Mouse (Mus musculus) testis, adult 2 months (tissue): ENCODE measurements around the gene Wdr34. TPM values are rescaled to one million over a fixed set of nuclear protein-coding genes. Genes with fewer than 3 reads are reported as not detected.

ENCODE experiments used
- H3K27ac ChIP-seq: fragments of 200-500 bp; 2 replicates; pipeline ENCODE4 v1.5.1; 2012; ENCODE audit warnings: low read depth, low read length; ENCODE audit not compliant: control insufficient read depth, insufficient read depth
- H3K27me3 ChIP-seq: fragments of 200-500 bp; 2 replicates; pipeline ENCODE4 v1.6.1; 2012; ENCODE audit warnings: mild to moderate bottlenecking, low read length, moderate library complexity; ENCODE audit not compliant: control insufficient read depth, insufficient read depth
- H3K36me3 ChIP-seq: fragments of 200-500 bp; 2 replicates; pipeline ENCODE4 v1.6.1; 2012; ENCODE audit warnings: mild to moderate bottlenecking, low read length; ENCODE audit not compliant: control insufficient read depth, insufficient read depth
- H3K4me1 ChIP-seq: fragments of 200-500 bp; 2 replicates; pipeline ENCODE4 v1.6.1; 2012; ENCODE audit warnings: low read length; ENCODE audit not compliant: control insufficient read depth, insufficient read depth
- H3K4me3 ChIP-seq: fragments of 200-500 bp; 2 replicates; pipeline ENCODE4 v1.5.1; 2012; ENCODE audit warnings: low read depth, mild to moderate bottlenecking, low read length, moderate library complexity, mixed read lengths; ENCODE audit not compliant: control insufficient read depth
- CTCF ChIP-seq: fragments of 200-500 bp; IDR thresholded peaks from 2 replicates; pipeline ENCODE4 v1.5.1; 2012; ENCODE audit warnings: low read depth, mild to moderate bottlenecking, inconsistent platforms, low read length, moderate library complexity; ENCODE audit not compliant: control insufficient read depth, insufficient read depth, insufficient replicate concordance
- POLR2A ChIP-seq: fragments of 200-500 bp; IDR thresholded peaks from 2 replicates; pipeline ENCODE4 v1.6.1; 2012; ENCODE audit warnings: low read depth, mild to moderate bottlenecking, inconsistent platforms, low read length, moderate library complexity; ENCODE audit not compliant: control insufficient read depth
- polyA plus RNA-seq: library from polyadenylated mRNA; depleted of rRNA; stranded (reverse); fragments of >200 nt; gene quantifications from 2 replicates; pipeline ENCODE4 v1.2.3, GENCODE M21; 2012; rRNA removed

The Wdr34 gene
- polyA plus RNA-seq = 77.0 and 84.3 TPM in 2 replicates

DNA sequence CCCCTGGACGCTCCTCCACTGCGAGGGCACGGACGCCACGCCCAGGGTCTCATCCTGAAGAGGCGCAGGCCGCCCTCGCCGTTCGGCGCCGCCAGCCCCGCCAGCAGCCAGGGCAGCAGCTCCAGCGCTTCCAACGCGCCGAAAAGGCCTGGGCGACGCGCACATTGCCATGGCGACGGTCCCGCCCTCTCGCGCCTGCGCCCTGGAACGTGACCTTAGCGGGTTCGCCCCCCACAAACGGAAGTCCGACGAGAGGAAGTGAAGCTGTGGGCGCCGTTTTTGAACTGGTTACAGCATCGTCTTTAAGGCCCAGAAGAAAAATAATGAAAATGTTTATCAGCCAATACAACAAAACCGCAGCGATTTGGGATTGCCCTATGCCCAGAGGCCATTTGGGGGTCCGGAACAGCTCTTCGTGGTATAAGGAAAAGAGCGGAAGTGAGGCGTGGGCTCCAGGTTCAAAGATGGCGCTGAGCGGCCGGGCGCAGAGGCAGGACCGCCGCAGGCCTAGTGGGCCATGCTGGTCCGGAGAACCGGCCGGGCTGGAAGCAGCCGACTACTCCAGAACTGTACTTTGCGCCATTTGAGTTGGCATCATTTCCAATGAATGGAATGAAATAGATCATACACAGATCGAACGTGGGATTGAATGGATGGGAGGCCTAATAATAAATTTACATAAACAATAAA, at the start of gene Wdr34:
TSS of gene Wdr34 (minus strand) at position 183 of the 690 bp plus-strand sequence.
- Histone ChIP-seq H3K4me3 (peak within 1 kb of the TSS; percentile 90), H3K27me3 (no peaks in the 10 kb centered on the region), H3K4me1 (peaks cover 8% of the 10 kb centered on the region), H3K36me3 (no peaks in the 10 kb centered on the region), H3K27ac (peak within 1 kb of the TSS; percentile 96)
- TF ChIP-seq POLR2A (peak; percentile 70), CTCF (no peak)

DNA sequence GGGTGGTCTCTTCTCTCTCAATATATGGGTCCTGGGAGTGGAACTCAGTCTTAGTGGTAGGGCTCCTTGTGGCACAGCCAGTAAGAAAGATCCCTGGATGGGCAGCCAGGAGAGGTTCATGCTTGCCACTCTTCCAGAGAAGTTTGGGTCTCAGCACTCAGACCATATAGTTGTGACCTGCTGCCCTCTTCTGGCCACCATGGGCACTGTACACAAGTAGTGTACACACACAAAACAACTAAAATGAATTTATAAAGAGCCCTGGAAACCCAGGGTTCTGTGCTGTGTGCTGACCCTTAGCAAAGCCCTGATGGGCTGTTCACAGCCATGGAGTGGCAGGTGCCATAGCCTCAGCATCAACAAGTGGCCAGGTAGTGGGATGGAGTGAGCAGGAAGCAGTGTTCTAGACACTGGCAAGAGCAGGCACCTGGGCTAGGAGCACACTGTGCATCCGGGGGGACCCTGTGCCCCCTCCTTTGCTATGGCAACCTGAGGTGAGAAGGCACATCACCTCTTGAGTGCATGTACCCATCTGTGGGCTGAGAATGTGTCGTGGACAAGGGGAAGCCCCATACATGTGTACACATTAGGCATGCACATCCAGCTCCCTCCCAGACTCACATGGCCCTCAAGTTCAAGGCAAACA, 47.3 kb upstream of the Wdr34 start:
- no peaks in the 10 kb centered on the region for H3K36me3 ChIP-seq
- H3K4me1 ChIP-seq = peaks cover 11% of the 10 kb centered on the region
- TF ChIP-seq CTCF (peak; percentile 28; the same call in 1 of the 2 replicates), POLR2A (no peak)
- H3K27me3 ChIP-seq = no peaks in the 10 kb centered on the region
- H3K4me3 ChIP-seq = no peak overlapping the region
- no peak overlapping the region for H3K27ac ChIP-seq

DNA sequence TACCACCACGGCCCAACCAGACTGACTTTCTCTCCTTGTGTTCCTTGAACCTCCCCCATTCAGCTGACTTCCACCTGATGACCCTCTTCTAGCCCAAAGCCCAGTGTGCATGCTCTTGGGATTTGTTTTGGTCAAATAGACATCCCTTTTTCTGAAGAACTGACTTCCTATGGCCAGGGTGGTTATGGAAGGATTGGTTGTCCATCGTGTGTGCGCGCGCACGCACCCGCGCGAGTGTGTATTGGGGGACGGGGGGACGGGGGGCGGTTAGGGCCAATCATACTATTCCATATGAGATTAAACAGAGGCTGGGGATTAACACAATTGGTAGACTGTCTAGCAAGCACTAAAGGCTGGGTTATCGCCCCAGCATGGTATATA, 45.5 kb upstream of the Wdr34 start:
- H3K4me1 ChIP-seq = peaks cover 11% of the 10 kb centered on the region
- H3K27me3 ChIP-seq = no peaks in the 10 kb centered on the region
- H3K4me3 ChIP-seq = peak overlapping the region; percentile 81
- no peaks in the 10 kb centered on the region for H3K36me3 ChIP-seq
- no peak for TF ChIP-seq CTCF
- TF ChIP-seq POLR2A = no peak
- H3K27ac ChIP-seq = peak overlapping the region; percentile 12; the same call in 1 of the 2 replicates

DNA sequence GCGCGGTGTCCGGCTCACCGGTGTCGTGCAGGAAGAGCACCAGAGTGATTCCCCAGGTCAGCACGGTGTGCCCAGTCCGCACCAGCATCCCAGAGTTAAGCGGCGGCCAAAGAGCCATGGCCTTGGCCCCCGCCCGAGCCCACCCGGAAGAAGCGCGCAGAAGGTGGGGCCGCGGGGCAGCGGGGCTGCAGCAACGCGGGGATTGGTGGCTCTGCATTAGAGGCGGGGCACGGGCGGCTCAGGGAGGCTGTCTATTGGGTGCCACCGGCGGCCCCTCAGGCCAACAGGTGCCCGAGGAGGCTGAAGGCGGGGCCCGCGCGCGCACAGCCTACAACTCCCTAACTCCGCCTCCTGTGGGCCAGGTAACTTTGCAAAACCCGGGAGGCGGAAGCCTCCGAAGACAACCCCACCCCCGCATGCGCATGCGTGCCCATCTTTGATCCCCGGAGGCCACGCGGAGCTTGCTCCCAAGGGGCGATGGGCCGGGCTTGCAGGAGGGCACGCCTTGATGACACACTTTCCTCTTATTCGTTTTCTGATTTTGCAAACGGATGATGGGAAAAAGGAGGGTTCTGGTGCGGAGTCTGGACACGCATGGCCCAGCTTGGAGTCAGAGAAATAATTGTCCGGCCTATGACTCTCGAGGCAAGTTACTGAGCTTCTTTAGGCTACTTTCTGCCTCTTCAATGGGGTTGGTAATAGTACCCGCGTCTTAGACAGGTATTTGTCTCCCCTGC, 45.0 kb upstream of the Wdr34 start, which contains the start of gene Zdhhc12:
TSS of gene Zdhhc12 (minus strand) at position 178 of the 737 bp plus-strand sequence.
- Histone ChIP-seq H3K27ac (peak within 1 kb of the TSS; percentile 21), H3K4me1 (peaks cover 11% of the 10 kb centered on the region), H3K27me3 (no peaks in the 10 kb centered on the region), H3K36me3 (no peaks in the 10 kb centered on the region), H3K4me3 (peak within 1 kb of the TSS; percentile 81)
- TF ChIP-seq POLR2A = peak; percentile 34; the same call in 1 of the 2 replicates
- TF ChIP-seq CTCF = no peak

DNA sequence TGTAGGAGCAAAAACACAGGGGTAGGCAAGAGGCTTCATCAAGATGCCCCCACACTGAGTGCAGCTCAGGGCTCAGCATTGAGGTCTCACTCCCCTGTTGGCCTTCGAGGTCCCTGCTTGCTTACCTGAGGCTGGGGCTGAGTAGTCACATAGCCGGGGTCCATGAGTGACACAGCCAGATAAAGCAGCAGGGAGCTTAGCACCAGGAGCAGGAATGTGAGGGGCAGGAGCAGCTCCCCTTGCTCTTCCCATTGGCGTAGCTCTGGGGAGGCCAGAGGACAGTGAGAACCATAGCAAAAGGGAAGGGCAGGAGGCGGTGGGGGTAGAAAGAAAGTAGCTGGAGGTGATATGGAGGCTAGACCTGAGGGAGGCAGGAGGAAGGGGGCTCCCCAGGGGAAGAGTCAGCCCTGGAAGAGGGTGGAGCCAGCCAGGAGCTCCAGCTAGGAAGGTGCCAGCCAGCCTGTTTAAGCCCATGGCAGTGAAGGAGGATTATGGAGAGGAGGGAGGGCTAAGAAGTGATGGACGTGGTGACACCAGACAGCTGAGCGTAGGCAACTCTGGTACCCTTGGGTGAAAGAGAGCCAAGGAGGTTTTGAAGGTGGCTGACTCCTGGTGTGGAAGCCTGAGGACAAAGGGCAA, 43.7 kb upstream of the Wdr34 start:
- TF ChIP-seq CTCF (no peak), POLR2A (no peak)
- H3K4me3 ChIP-seq = peak overlapping the region; percentile 81
- H3K27ac ChIP-seq = no peak overlapping the region
- no peaks in the 10 kb centered on the region for H3K27me3 ChIP-seq
- H3K4me1 ChIP-seq = peaks cover 11% of the 10 kb centered on the region
- no peaks in the 10 kb centered on the region for H3K36me3 ChIP-seq

DNA sequence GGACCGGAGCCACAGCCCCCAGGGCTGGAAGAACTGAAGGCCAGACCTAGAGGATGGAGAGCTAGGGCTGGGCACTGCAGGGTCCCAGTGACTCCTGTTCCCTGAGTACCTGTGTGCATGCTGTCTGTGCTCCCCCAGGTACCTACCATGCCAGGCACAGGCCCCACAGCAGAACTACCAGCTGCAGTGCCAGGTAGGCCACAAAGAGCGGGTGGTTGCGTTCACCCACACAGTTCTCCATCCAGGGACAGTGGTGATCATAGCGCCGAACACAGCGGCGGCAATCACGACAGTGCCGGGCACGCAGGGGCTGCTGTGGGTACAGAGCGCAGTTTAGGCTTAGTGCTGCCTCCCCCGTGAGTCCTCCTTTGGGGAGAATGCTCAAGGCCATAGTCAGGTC, 42.8 kb upstream of the Wdr34 start:
- Histone ChIP-seq H3K27me3 (no peaks in the 10 kb centered on the region), H3K4me1 (peaks cover 11% of the 10 kb centered on the region), H3K36me3 (no peaks in the 10 kb centered on the region), H3K4me3 (no peak overlapping the region), H3K27ac (no peak overlapping the region)
- TF ChIP-seq CTCF (no peak), POLR2A (no peak)
